Mouse (Mus musculus): ENCODE data around the gene Mov10. TPM values are rescaled to one million over a fixed set of nuclear protein-coding genes. Genes with fewer than 3 reads are reported as not detected.

Gene Mov10
- polyA plus RNA-seq, 1 experiment, result 3.2 TPM

DNA sequence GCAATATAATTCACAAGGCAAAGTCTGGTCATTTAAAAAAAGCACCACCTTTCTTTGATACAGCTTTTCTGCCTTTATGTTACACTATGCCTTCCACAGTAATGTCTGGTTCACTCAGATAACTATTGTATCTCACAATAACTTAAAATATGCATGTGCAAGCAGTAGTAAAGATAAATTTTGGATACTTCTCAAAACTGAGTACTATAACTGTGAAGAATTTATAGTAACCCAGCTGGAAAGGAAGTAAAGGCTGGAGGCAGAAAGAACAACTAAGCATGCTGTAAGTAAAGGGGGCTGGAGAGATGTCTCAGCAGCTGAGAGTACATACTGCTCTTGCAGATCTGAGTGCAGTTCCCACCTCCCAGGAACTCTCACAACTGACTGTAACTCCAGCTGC lies 36.5 kb upstream of the Mov10 start:
- Histone ChIP-seq H3K4me3 (replicated peaks; ENCODE audit: insufficient read depth, low read depth, low read length) (no peak overlapping the region), H3K27me3 (ENCODE audit: control insufficient read depth, insufficient read depth, low read length) (no peaks in the 10 kb centered on the region), H3K27ac (ENCODE audit: insufficient read depth, low read length) (no peak overlapping the region), H3K4me1 (ENCODE audit: control insufficient read depth, insufficient read depth, low read length) (no peaks in the 10 kb centered on the region)
- no peak for TF ChIP-seq POLR2A (IDR thresholded peaks at IDR 0.05; ENCODE audit: borderline replicate concordance, insufficient read depth, low read length)
- TF ChIP-seq CTCF (IDR thresholded peaks at IDR 0.05; ENCODE audit: borderline replicate concordance, insufficient read depth, low read depth, low read length), result no peak
- DNase-seq, result no peak

DNA sequence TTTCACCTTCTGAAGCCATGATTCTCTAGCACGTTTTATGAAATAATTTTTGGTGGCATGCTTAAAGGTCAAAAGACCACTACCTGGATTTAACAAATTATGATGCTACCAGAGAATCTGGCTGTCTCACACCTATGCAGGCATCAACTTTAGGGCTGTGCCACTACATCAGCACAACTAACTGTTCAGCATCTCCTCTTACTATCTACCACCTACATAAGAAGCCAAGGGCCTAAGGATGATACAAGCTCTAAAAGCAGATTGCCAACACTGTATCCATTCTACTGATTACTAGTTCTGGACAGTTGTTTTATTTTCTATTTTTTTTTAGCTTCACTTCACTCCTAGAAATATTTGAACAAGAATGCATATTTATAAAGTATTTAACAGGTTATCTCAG lies 36.1 kb upstream of the Mov10 start:
- Histone ChIP-seq H3K4me1 (ENCODE audit: control insufficient read depth, insufficient read depth, low read length) (no peaks in the 10 kb centered on the region), H3K27me3 (ENCODE audit: control insufficient read depth, insufficient read depth, low read length) (no peaks in the 10 kb centered on the region)

DNA sequence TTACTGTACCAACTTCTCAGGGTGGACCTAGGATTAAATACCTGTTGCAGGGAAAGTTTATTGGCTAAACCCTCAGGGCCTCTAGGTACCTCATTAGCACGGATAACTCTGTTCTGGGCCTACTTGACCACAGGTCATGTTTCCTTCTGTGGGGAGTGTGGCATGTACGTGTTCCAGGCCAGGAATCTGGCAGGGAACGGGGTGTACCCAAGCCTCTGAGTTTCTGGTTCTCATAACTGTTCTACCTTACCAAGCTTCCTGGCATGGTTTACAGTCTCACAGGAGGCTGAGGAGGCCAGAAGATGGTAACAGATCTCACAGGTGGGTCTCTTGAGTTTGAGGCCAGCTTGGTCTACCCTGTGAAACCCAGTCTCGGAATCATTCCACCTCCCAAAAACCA lies 28.2 kb upstream of the Mov10 start:
- 88% methylated on average over 4 of the region's 4 CpGs for WGBS
- H3K27me3 ChIP-seq (ENCODE audit: control insufficient read depth, insufficient read depth, low read length), result no peaks in the 10 kb centered on the region
- TF ChIP-seq CTCF (IDR thresholded peaks at IDR 0.05; ENCODE audit: borderline replicate concordance, insufficient read depth, low read depth, low read length) (no peak), POLR2A (IDR thresholded peaks at IDR 0.05; ENCODE audit: borderline replicate concordance, insufficient read depth, low read length) (no peak)
- no peak overlapping the region for H3K4me3 ChIP-seq (replicated peaks; ENCODE audit: insufficient read depth, low read depth, low read length)
- H3K27ac ChIP-seq (ENCODE audit: insufficient read depth, low read length), result no peak overlapping the region
- no peak for DNase-seq
- H3K4me1 ChIP-seq (ENCODE audit: control insufficient read depth, insufficient read depth, low read length), result no peaks in the 10 kb centered on the region

More for the DNA sequence above, 36.1 kb upstream of the Mov10 start:
- WGBS, result 89% methylated on average over 1 of the region's 1 CpGs
- Histone ChIP-seq H3K4me3 (replicated peaks; ENCODE audit: insufficient read depth, low read depth, low read length) (no peak overlapping the region), H3K27ac (ENCODE audit: insufficient read depth, low read length) (no peak overlapping the region)
- TF ChIP-seq CTCF (IDR thresholded peaks at IDR 0.05; ENCODE audit: borderline replicate concordance, insufficient read depth, low read depth, low read length) (no peak), POLR2A (IDR thresholded peaks at IDR 0.05; ENCODE audit: borderline replicate concordance, insufficient read depth, low read length) (no peak)
- no peak for DNase-seq

DNA sequence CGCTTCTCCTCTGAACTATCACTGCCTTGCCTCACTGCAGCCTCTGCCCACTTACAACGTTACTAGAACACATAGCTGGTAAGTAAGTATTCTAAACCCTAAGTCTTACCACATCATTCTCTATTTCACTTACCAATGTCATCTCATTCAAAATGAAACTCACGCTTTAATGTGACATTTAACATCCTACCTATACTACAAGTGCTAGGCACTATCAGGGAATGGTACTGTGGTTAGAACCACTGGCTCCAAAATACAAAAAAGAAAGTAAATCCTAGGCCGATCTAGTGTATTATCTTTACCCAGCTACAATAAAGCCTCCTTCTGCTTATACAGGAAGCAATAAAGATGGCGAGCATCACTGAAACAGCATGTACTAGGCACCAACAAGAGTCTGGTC lies 22.7 kb upstream of the Mov10 start:
- Histone ChIP-seq H3K27ac (ENCODE audit: insufficient read depth, low read length) (no peak overlapping the region), H3K27me3 (ENCODE audit: control insufficient read depth, insufficient read depth, low read length) (no peaks in the 10 kb centered on the region), H3K4me1 (ENCODE audit: control insufficient read depth, insufficient read depth, low read length) (no peaks in the 10 kb centered on the region), H3K4me3 (replicated peaks; ENCODE audit: insufficient read depth, low read depth, low read length) (no peak overlapping the region)
- no peak for TF ChIP-seq POLR2A (IDR thresholded peaks at IDR 0.05; ENCODE audit: borderline replicate concordance, insufficient read depth, low read length)
- no peak for TF ChIP-seq CTCF (IDR thresholded peaks at IDR 0.05; ENCODE audit: borderline replicate concordance, insufficient read depth, low read depth, low read length)
- 97% methylated on average over 5 of the region's 5 CpGs for WGBS
- no peak for DNase-seq

DNA sequence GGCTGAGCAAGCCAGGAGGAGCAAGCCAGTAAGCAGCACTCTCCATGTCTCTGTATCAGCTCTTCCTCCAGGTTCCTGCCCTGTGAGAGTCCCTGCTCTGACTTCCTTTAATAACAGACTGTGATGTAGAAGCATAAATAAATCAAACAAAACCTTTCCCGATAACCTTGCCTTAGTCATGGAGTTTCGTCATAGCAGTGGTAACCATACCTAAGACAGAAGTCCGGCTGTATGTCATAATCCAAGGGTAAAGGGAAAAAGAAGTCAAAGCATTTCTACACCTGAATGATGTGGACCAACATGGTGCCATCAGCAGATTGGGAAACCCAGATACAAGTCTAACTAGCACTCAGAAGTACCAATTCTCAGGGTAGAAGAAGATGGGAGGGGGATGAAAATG lies 17.4 kb upstream of the Mov10 start:
- TF ChIP-seq POLR2A (IDR thresholded peaks at IDR 0.05; ENCODE audit: borderline replicate concordance, insufficient read depth, low read length) (no peak), CTCF (IDR thresholded peaks at IDR 0.05; ENCODE audit: borderline replicate concordance, insufficient read depth, low read depth, low read length) (no peak)
- 98% methylated on average over 3 of the region's 3 CpGs for WGBS
- H3K4me3 ChIP-seq (replicated peaks; ENCODE audit: insufficient read depth, low read depth, low read length), result no peak overlapping the region
- no peak overlapping the region for H3K27ac ChIP-seq (ENCODE audit: insufficient read depth, low read length)
- no peaks in the 10 kb centered on the region; the same call in 1 of the 2 replicates for H3K4me1 ChIP-seq (ENCODE audit: control insufficient read depth, insufficient read depth, low read length)
- no peak for DNase-seq
- H3K27me3 ChIP-seq (ENCODE audit: control insufficient read depth, insufficient read depth, low read length), result no peaks in the 10 kb centered on the region; the same call in 1 of the 2 replicates

DNA sequence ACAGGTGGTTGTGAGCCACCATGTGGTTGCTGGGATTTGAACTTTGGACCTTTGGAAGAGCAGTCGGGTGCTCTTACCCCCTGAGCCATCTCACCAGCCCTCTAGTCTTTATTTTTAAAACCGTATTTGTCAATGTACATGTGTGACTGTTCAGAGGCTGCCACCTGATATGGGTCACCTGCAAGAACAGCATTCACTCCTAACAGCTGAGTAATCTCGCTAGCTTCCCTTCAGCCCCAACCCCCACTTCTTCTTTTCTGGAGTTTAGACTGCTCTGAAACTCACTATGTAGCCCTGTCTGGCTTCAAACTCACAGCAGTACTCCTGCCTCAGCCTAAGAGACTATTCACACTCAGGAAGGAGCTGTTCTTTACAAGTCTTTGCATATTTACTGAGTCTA lies 4.0 kb upstream of the Mov10 start:
- Histone ChIP-seq H3K4me1 (ENCODE audit: control insufficient read depth, insufficient read depth, low read length) (no peaks in the 10 kb centered on the region), H3K27ac (ENCODE audit: insufficient read depth, low read length) (no peak overlapping the region), H3K4me3 (replicated peaks; ENCODE audit: insufficient read depth, low read depth, low read length) (no peak overlapping the region), H3K27me3 (ENCODE audit: control insufficient read depth, insufficient read depth, low read length) (no peaks in the 10 kb centered on the region)
- TF ChIP-seq CTCF (IDR thresholded peaks at IDR 0.05; ENCODE audit: borderline replicate concordance, insufficient read depth, low read depth, low read length) (no peak), POLR2A (IDR thresholded peaks at IDR 0.05; ENCODE audit: borderline replicate concordance, insufficient read depth, low read length) (no peak)
- DNase-seq, result no peak
- WGBS, result 87% methylated on average over 3 of the region's 3 CpGs

DNA sequence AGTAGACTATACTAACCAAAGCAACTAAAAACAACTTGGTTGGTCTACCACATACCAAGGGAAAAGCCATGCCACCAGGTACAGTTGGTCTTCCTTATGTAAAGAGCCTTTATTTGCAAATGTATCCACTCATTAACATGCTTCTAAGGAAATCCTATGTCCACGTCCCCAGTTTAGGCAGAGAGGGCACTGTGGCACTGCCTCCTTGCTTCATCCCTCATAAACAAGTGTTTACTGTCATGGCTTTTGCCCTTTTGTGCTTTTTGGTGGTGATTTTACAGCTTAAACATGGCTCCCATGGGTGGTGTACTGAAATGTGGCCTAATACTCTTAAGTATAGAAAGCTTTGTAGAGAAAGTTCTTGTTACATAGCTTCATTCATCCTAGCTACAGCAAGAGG lies 2.1 kb upstream of the Mov10 start:
- DNase-seq, result no peak
- no peak overlapping the region for H3K4me3 ChIP-seq (replicated peaks; ENCODE audit: insufficient read depth, low read depth, low read length)
- 55% methylated on average over 1 of the region's 1 CpGs for WGBS
- no peaks in the 10 kb centered on the region for H3K27me3 ChIP-seq (ENCODE audit: control insufficient read depth, insufficient read depth, low read length)
- no peak for TF ChIP-seq POLR2A (IDR thresholded peaks at IDR 0.05; ENCODE audit: borderline replicate concordance, insufficient read depth, low read length)
- no peak for TF ChIP-seq CTCF (IDR thresholded peaks at IDR 0.05; ENCODE audit: borderline replicate concordance, insufficient read depth, low read depth, low read length)
- no peak overlapping the region for H3K27ac ChIP-seq (ENCODE audit: insufficient read depth, low read length)
- H3K4me1 ChIP-seq (ENCODE audit: control insufficient read depth, insufficient read depth, low read length), result no peaks in the 10 kb centered on the region

DNA sequence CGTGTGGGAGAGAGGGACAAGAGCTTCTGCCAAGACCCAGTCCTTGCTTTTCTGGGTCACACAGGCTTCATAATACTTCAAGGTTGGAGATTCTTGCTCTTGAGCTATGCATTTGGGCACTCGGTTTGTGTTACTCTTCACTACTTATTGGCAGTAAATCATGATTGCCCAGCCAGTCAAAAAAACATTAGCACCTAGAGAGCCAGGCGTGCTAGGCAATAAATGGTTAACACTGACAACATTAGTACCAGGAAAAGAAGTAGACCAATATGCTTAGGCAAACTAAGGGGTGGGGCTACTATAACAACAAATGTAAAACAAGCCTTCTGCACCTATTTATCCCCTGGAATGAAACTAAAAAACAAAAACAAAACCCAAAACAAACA lies 379 bp upstream of the Mov10 start:
- H3K27me3 ChIP-seq (ENCODE audit: control insufficient read depth, insufficient read depth, low read length), result no peaks in the 10 kb centered on the region
- TF ChIP-seq POLR2A (IDR thresholded peaks at IDR 0.05; ENCODE audit: borderline replicate concordance, insufficient read depth, low read length) (no peak), CTCF (IDR thresholded peaks at IDR 0.05; ENCODE audit: borderline replicate concordance, insufficient read depth, low read depth, low read length) (no peak)
- H3K4me1 ChIP-seq (ENCODE audit: control insufficient read depth, insufficient read depth, low read length), result no peaks in the 10 kb centered on the region
- no peak for DNase-seq
- no peak overlapping the region for H3K27ac ChIP-seq (ENCODE audit: insufficient read depth, low read length)
- 18% methylated on average over 3 of the region's 3 CpGs for WGBS
- H3K4me3 ChIP-seq (replicated peaks; ENCODE audit: insufficient read depth, low read depth, low read length), result no peak overlapping the region
